Mouse (Mus musculus): ENCODE measurements at regions not wholly inside any gene's neighbourhood (a gene's known extent, or its start where the extent isn't known, plus 50 kb on each side); places are given as distances from the start of the nearest gene placed in this dataset.

DNA sequence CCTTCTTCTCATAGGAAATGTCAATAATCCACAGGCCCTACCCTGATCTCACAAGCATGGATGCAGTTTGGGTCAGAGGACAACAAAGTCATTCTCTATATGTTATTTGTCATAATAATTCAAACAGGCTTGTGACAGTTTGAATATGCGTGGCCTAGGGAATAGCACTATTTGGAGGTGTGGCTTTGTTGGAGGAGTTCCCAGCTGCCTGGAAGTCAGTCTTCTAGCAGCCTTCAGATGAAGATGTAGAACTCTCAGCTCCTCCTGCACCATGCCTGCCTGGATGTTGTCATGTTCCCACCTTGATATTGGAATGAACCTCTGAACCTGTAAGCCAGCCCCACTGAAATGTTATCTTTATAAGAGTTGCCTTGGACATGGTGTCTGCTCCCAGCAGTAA is 103.7 kb upstream of the Sfswap start:
- Histone ChIP-seq H3K27me3 (replicated peaks; ENCODE audit: control insufficient read depth, insufficient read depth, low read length) (no peaks in the 10 kb centered on the region), H3K4me2 (ENCODE audit: low read length) (no peak overlapping the region), H3K27ac (ENCODE audit: low read depth, low read length) (no peak overlapping the region), H3K4me1 (ENCODE audit: control insufficient read depth, insufficient read depth, low read depth, low read length) (no peaks in the 10 kb centered on the region), H3K9me3 (ENCODE audit: control insufficient read depth, low read length) (no peaks in the 10 kb centered on the region), H3K9ac (ENCODE audit: low read depth, low read length) (no peak overlapping the region), H3K4me3 (ENCODE audit: low read length) (no peak overlapping the region), H3K36me3 (ENCODE audit: control insufficient read depth, insufficient read depth, low read length) (no peaks in the 10 kb centered on the region)
- no peak for ATAC-seq
- 86% methylated on average over 1 of the region's 1 CpGs for WGBS

DNA sequence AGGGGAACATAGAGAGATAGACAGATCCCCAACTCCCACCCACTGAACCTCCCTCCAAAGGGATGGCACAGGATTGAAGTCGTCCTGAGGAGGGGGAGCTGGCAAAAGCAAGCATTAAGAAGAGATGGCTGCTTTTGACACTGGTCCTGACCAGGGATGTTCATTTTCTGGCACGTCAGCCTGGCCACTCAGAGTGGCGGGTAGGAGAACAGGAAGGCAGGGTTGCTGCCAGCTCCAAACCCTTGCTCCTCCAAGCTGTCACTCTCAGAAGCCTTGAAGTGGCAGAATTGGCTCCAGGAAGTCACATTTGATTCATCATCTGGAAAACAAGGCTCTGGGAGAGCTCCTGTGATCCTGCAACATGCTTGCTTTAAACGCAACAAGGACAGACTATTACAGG is 94.8 kb upstream of the Sfswap start:
- Histone ChIP-seq H3K9me3 (ENCODE audit: control insufficient read depth, low read length) (no peaks in the 10 kb centered on the region), H3K27me3 (replicated peaks; ENCODE audit: control insufficient read depth, insufficient read depth, low read length) (no peaks in the 10 kb centered on the region; the same call in 1 of the 2 replicates), H3K36me3 (ENCODE audit: control insufficient read depth, insufficient read depth, low read length) (no peaks in the 10 kb centered on the region), H3K4me3 (ENCODE audit: low read length) (no peak overlapping the region), H3K9ac (ENCODE audit: low read depth, low read length) (no peak overlapping the region), H3K4me1 (ENCODE audit: control insufficient read depth, insufficient read depth, low read depth, low read length) (peaks cover 5% of the 10 kb centered on the region), H3K4me2 (ENCODE audit: low read length) (no peak overlapping the region), H3K27ac (ENCODE audit: low read depth, low read length) (no peak overlapping the region)
- WGBS: 47% methylated on average over 4 of the region's 4 CpGs
- ATAC-seq: no peak

DNA sequence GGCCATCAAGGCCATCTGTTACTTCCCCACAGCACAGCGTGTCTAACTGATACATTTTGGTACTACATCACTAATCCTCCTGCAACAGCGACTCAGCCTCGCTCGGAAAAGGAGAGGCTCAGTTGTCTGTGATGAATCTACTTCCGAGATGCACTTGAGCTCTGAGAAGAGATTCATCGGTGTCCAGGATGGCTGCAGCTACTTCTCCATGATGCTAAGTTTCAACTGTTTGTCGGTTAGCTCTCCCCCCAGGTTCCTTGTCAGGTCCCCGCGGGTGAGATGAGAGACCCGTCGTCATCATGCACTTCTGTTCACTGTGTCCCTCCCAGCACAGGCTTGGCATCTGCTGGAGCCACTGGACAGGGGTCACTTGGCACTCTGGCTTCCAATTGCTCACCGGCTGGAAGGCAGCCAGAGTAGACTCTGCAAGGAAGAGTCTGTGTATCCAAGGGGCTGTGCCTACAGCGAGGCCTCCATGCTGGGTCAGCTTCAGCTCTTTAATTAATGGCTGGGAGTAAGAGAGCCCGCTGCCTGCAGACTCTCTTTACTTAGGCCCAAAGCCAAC is 91.5 kb upstream of the Sfswap start:
- Histone ChIP-seq H3K9ac (ENCODE audit: low read depth, low read length) (no peak overlapping the region), H3K9me3 (ENCODE audit: control insufficient read depth, low read length) (no peaks in the 10 kb centered on the region), H3K4me1 (ENCODE audit: control insufficient read depth, insufficient read depth, low read depth, low read length) (peaks cover 5% of the 10 kb centered on the region), H3K4me2 (ENCODE audit: low read length) (no peak overlapping the region), H3K27me3 (replicated peaks; ENCODE audit: control insufficient read depth, insufficient read depth, low read length) (no peaks in the 10 kb centered on the region; the same call in 1 of the 2 replicates), H3K4me3 (ENCODE audit: low read length) (no peak overlapping the region), H3K27ac (ENCODE audit: low read depth, low read length) (0 out of 2 replicates have a peak overlapping the region, but pooled peaks have one; percentile 18), H3K36me3 (ENCODE audit: control insufficient read depth, insufficient read depth, low read length) (no peaks in the 10 kb centered on the region)
- 59% methylated on average over 14 of the region's 14 CpGs for WGBS
- ATAC-seq: peak; percentile 84

DNA sequence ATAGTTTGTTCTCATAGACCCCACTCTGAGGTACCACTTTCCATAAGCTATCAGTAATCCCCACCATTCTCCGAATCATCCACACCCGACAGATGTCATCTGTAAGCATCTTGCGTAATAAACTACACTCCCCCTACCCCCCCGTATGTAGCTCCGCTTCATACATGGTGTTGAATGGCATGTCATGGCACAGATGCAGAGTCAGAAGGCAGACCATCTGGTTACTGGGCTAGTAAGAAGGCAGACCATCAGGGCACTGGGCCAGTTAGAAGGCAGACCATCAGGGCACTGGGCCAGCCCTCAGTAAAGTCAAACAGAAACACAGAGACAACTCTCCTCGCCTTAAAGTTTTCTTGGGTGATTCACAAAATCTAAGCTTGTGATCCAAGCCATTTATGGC is 88.9 kb upstream of the Sfswap start:
- H3K4me2 ChIP-seq (ENCODE audit: low read length): no peak overlapping the region
- H3K4me1 ChIP-seq (ENCODE audit: control insufficient read depth, insufficient read depth, low read depth, low read length): peaks cover 7% of the 10 kb centered on the region; the same call in 1 of the 2 replicates
- H3K27ac ChIP-seq (ENCODE audit: low read depth, low read length): no peak overlapping the region
- no peak overlapping the region for H3K4me3 ChIP-seq (ENCODE audit: low read length)
- 78% methylated on average over 6 of the region's 6 CpGs for WGBS
- no peaks in the 10 kb centered on the region; the same call in 1 of the 2 replicates for H3K27me3 ChIP-seq (replicated peaks; ENCODE audit: control insufficient read depth, insufficient read depth, low read length)
- H3K36me3 ChIP-seq (ENCODE audit: control insufficient read depth, insufficient read depth, low read length): no peaks in the 10 kb centered on the region
- no peaks in the 10 kb centered on the region for H3K9me3 ChIP-seq (ENCODE audit: control insufficient read depth, low read length)
- ATAC-seq: peak; percentile 63; the same call in 1 of the 2 replicates
- no peak overlapping the region for H3K9ac ChIP-seq (ENCODE audit: low read depth, low read length)

DNA sequence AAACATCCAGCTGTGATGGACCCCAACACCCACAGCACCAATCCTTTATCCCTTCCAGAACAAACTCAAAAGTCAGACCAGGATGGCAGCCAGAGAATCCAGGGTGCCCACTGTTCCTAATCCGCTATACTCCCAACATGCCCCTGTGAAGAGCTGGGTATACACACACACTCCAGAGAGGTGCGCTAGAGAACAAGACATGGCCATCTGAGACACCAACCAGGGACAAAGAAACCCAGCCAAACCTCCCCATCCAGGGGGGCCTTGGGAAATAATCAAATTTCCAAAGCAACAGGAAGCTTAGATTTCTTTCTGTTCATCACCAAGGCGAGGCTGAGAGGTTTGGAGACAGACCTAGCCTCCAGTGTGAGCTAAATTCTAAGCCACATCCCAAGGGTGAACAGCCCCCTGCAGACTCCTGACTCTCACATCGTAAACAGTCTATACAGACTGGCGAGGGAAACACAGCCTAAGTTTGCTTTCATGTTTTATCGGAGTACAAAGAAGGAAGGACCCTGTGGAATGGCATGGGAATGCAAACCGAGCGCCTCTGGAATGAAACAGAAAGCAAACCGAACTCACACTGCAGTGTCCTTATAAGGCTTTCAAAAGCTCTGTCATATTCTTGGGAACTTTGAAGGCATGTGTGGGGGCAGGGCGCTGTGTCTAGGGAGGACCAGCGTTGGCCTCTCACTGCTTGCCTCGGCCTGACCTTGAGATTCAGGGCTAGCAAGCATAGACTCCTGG is 85.9 kb upstream of the Sfswap start:
- H3K9ac ChIP-seq (ENCODE audit: low read depth, low read length): 0 out of 2 replicates have a peak overlapping the region, but pooled peaks have one; percentile 35
- H3K4me1 ChIP-seq (ENCODE audit: control insufficient read depth, insufficient read depth, low read depth, low read length): peaks cover 4% of the 10 kb centered on the region; the same call in 1 of the 2 replicates
- no peak for ATAC-seq
- H3K27me3 ChIP-seq (replicated peaks; ENCODE audit: control insufficient read depth, insufficient read depth, low read length): no peaks in the 10 kb centered on the region; the same call in 1 of the 2 replicates
- H3K36me3 ChIP-seq (ENCODE audit: control insufficient read depth, insufficient read depth, low read length): no peaks in the 10 kb centered on the region
- H3K9me3 ChIP-seq (ENCODE audit: control insufficient read depth, low read length): 0 out of 2 replicates have a peak, but pooled peaks cover 2% of the 10 kb centered on the region
- no peak overlapping the region for H3K27ac ChIP-seq (ENCODE audit: low read depth, low read length)
- WGBS: 38% methylated on average over 12 of the region's 12 CpGs
- H3K4me2 ChIP-seq (ENCODE audit: low read length): peak overlapping the region; percentile 23
- no peak overlapping the region; the same call in 1 of the 2 replicates for H3K4me3 ChIP-seq (ENCODE audit: low read length)

DNA sequence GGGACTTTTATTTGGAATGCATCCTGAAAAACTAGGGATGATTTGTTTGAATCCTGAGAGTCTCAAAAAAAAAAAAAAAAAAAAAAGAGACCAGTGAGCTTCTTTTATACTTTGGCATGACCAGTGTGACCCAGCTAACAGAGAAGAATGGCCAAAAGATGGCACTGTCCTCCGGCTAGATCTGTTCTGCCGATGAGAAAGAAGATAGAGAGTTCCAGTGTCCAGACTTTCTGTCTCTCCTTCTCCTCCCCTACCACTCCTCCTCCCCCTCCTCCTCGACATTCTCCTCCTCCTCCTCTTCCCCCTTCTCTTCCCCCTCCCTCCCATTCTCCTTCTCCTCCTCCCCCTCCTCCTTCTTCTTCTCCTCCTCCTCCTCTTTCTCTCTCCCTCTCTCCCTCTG is 84.6 kb upstream of the Sfswap start:
- Histone ChIP-seq H3K4me3 (ENCODE audit: low read length) (no peak overlapping the region), H3K27ac (ENCODE audit: low read depth, low read length) (no peak overlapping the region), H3K9ac (ENCODE audit: low read depth, low read length) (no peak overlapping the region), H3K36me3 (ENCODE audit: control insufficient read depth, insufficient read depth, low read length) (no peaks in the 10 kb centered on the region), H3K9me3 (ENCODE audit: control insufficient read depth, low read length) (0 out of 2 replicates have a peak, but pooled peaks cover 2% of the 10 kb centered on the region), H3K27me3 (replicated peaks; ENCODE audit: control insufficient read depth, insufficient read depth, low read length) (no peaks in the 10 kb centered on the region; the same call in 1 of the 2 replicates), H3K4me2 (ENCODE audit: low read length) (no peak overlapping the region), H3K4me1 (ENCODE audit: control insufficient read depth, insufficient read depth, low read depth, low read length) (0 out of 2 replicates have a peak, but pooled peaks cover 2% of the 10 kb centered on the region)
- WGBS: 15% methylated on average over 3 of the region's 3 CpGs
- no peak for ATAC-seq

DNA sequence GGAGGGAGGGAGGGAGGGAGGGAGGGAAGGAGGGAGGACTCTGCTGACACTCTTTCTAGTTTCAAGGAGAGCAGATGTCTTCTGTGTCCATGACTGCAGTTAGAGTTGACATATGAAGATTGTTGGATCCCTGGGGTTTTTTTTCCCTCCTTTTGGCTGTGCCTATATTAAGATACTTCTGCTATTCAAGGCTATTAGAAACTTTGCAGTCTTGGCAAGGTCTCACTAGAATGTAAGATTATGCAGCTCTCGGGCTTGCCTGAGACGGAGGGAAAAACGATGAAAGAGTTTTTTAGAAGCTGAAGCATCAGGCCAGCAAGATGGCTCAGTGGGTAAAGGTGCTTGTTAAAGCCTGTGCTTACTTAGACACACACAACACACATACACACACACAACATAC is 83.5 kb upstream of the Sfswap start:
- 72% methylated on average over 3 of the region's 3 CpGs for WGBS
- ATAC-seq: no peak
- no peak overlapping the region for H3K4me2 ChIP-seq (ENCODE audit: low read length)

DNA sequence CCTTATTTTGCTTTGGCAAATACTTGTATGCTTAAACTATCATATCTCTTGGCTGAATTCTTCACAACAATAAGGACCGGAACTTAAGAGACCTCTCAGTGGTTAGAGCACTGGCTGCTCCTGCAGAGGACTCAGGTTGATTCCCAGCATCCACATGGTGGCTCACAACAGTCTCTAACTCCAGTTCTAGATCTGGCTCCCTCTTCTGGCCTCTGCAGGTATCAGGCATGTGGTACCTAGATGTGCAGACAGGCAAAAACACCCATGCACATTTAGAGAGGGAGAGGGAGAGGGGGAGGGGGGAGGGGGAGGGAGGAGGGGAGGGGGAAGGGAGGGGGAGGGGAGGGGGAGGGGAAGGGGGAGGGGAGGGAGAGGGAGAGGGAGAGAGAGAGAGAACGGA is 80.0 kb upstream of the Sfswap start:
- ATAC-seq: no peak
- no peak overlapping the region for H3K27ac ChIP-seq (ENCODE audit: low read depth, low read length)
- no peaks in the 10 kb centered on the region for H3K36me3 ChIP-seq (ENCODE audit: control insufficient read depth, insufficient read depth, low read length)
- 86% methylated on average over 2 of the region's 2 CpGs for WGBS
- H3K27me3 ChIP-seq (replicated peaks; ENCODE audit: control insufficient read depth, insufficient read depth, low read length): no peaks in the 10 kb centered on the region
- no peak overlapping the region for H3K4me2 ChIP-seq (ENCODE audit: low read length)
- no peaks in the 10 kb centered on the region for H3K4me1 ChIP-seq (ENCODE audit: control insufficient read depth, insufficient read depth, low read depth, low read length)
- no peak overlapping the region for H3K9ac ChIP-seq (ENCODE audit: low read depth, low read length)
- no peak overlapping the region for H3K4me3 ChIP-seq (ENCODE audit: low read length)
- 0 out of 2 replicates have a peak, but pooled peaks cover 2% of the 10 kb centered on the region for H3K9me3 ChIP-seq (ENCODE audit: control insufficient read depth, low read length)

More for the DNA sequence above, 83.5 kb upstream of the Sfswap start:
- 0 out of 2 replicates have a peak, but pooled peaks cover 2% of the 10 kb centered on the region for H3K9me3 ChIP-seq (ENCODE audit: control insufficient read depth, low read length)
- H3K9ac ChIP-seq (ENCODE audit: low read depth, low read length): no peak overlapping the region
- H3K27me3 ChIP-seq (replicated peaks; ENCODE audit: control insufficient read depth, insufficient read depth, low read length): no peaks in the 10 kb centered on the region
- H3K27ac ChIP-seq (ENCODE audit: low read depth, low read length): no peak overlapping the region
- H3K36me3 ChIP-seq (ENCODE audit: control insufficient read depth, insufficient read depth, low read length): no peaks in the 10 kb centered on the region
- 0 out of 2 replicates have a peak, but pooled peaks cover 2% of the 10 kb centered on the region for H3K4me1 ChIP-seq (ENCODE audit: control insufficient read depth, insufficient read depth, low read depth, low read length)
- H3K4me3 ChIP-seq (ENCODE audit: low read length): no peak overlapping the region

DNA sequence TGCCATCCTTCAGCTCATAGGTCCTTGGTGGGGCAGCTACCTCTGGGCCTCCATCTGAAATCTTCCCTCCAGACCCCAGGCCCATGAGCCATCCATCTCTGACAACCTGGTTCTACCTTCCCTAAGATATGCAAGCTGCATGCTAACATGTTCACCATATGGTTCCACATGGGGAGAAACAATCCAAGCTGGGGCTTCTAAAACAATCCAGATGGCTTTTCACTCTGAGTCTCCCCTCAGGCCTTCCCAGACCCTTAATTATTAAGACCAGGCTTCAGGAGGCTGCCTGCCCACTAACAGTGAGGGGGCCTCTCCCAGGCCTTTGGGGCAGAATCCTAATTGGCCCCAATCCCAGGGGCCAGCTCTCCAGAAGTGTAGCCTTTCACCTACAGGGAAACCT is 71.1 kb upstream of the Sfswap start:
- H3K36me3 ChIP-seq (ENCODE audit: control insufficient read depth, insufficient read depth, low read length): no peaks in the 10 kb centered on the region
- H3K9me3 ChIP-seq (ENCODE audit: control insufficient read depth, low read length): no peaks in the 10 kb centered on the region
- no peaks in the 10 kb centered on the region for H3K27me3 ChIP-seq (replicated peaks; ENCODE audit: control insufficient read depth, insufficient read depth, low read length)
- peaks cover 2% of the 10 kb centered on the region; the same call in 1 of the 2 replicates for H3K4me1 ChIP-seq (ENCODE audit: control insufficient read depth, insufficient read depth, low read depth, low read length)
- no peak overlapping the region for H3K9ac ChIP-seq (ENCODE audit: low read depth, low read length)
- no peak overlapping the region for H3K4me2 ChIP-seq (ENCODE audit: low read length)
- H3K27ac ChIP-seq (ENCODE audit: low read depth, low read length): no peak overlapping the region
- ATAC-seq: no peak
- no peak overlapping the region for H3K4me3 ChIP-seq (ENCODE audit: low read length)
